Mouse (Mus musculus) left cerebral cortex, postnatal 10 days (tissue): Measurements from ENCODE around the gene Map3k9. TPM values are rescaled to one million over a fixed set of nuclear protein-coding genes. Genes with fewer than 3 reads are reported as not detected.

Experiments used
- DNase-seq, 2 experiments: peaks; one replicate each; pipeline ENCODE4 v3.0.0; 2021 to 2022; ENCODE audit warnings: low spot score in 2 of 2, mixed read lengths in 1 of 2; ENCODE audit errors: extremely low spot score in 1 of 2
- intact Hi-C: fragments of 180-260 bp; cut with DNase I; formaldehyde crosslinking; loops from one replicate; pipeline ENCODE4 v1.15.1; 2025
- total RNA-seq, 2 experiments: library from RNA; stranded (reverse); gene quantifications; 2 replicates each; pipeline ENCODE4 v1.2.3; 2021

Gene Map3k9
- total RNA-seq, 2 experiments from 2014 or later, result 69.4 to 71.9 TPM

DNA sequence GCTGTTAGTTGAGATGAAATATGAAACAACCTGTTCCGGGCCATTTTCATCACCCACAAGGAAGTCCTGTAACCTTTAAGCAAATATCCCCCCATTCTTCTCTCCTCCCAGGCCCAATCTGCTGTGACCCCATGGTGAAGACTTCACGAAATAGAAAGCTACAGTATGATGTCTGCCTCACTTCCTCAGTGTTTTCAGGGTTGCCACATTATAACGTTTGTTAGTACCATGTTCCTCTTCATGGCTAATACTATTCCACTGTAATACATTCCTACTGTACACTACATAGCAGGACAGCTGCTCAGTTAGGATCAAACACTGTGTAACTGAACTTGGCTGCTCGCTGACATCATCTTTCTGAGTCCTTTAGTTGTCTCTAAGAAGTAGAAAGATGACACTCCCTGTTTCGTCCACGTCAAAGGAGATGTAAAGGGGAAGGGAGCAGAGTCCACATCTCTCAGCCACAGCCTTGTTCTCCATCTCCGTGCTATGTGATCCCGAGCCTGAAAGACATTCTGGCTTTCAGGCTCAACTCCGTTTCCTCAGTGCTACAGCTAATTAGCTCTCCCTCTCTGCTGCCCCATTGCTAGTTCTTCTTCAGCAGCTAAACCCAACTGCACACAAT is 34.5 kb downstream of the Map3k9 start:
- intact Hi-C loops, result no loop called here
- DNase-seq, result no peak

- intact Hi-C loops, result loop anchor here (5.0 kb wide), 1 partner anchor 47 kb away; the partner anchor contains the start of gene Map3k9
- no peak for DNase-seq
Measured at GRCm38 (mm10) chr12:81735246-81736070, 45.5 kb downstream of the Map3k9 start.

- intact Hi-C loops, result no loop called here
- DNase-seq, result no peak
Measured at GRCm38 (mm10) chr12:81726246-81726822, 54.6 kb downstream of the Map3k9 start.

DNA sequence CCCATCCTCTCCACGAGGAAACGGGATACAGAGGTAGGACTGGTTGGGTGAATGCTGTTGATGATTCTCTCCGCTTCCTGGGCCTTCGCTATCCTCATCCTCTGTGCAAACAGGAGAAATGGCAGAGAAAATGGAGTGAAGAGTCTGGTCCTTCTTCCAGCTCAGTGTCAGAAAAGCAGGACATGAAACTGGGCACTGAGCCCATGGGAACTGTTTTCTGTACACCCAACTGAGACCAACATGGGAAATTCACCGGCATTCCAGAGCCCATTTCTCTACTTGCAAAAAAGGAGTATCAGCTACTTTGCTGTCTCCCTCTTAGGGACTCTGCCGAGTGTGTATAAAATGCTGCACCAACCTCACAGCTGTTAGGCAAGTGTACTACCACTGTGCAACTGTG is 56.2 kb downstream of the Map3k9 start:
- intact Hi-C loops, result no loop called here
- DNase-seq, result no peak

DNA sequence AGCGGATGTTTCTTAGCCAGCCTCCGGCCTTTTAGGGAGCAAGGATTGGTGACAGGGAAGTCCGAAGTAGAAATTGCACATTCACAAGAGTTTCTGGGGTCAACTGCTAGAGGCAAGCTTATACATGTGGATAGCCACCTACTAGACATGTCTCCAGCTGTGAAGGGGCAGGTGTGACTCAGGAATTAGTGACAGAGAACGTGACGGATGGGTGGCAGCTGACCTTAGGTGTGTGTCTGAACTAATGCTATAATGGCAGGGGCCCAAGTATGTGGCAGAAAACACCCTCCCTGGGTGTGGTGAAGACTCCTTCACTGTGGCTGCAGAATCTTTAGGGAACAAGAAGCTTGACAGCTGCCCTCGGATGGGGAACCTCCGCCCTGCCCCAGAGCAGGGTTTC is 57.6 kb downstream of the Map3k9 start:
- intact Hi-C loops, result no loop called here
- DNase-seq, result no peak

GRCm38 (mm10) chr12:81719715-81720114 is 61.3 kb downstream of the Map3k9 start:
- intact Hi-C loops, result no loop called here
- DNase-seq, result no peak

- intact Hi-C loops, result no loop called here
- DNase-seq, result peak; percentile 37 to 79
Measured at GRCm38 (mm10) chr12:81719161-81719560, 61.8 kb downstream of the Map3k9 start.

- intact Hi-C loops, result no loop called here
- no peak for DNase-seq
Measured at GRCm38 (mm10) chr12:81712618-81713017, 68.4 kb downstream of the Map3k9 start.

- intact Hi-C loops, result loop anchor here (5.0 kb wide), 1 partner anchor 86 kb away; no protein-coding TSS in a partner anchor
- DNase-seq, result no peak
Measured at GRCm38 (mm10) chr12:81702903-81703302, 78.1 kb downstream of the Map3k9 start.

DNA sequence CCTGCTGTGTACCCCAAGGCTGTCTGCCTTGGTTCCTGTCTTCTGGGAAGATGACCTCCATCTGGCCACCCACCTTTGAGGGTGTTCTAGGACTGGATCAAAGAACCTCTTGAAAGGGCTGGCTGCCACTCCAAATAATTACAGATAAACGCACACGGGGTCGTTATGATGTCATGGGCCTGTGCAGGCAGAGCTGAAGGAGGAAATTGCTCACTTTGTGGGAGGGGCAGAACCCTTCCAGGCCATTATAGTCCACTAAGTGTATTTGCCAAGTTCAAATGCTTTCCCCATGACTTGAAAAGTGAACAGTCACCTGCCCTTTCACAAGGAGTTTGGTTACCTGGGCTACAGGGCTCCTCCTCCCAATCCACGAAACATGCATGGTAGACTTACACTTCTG is 83.0 kb downstream of the Map3k9 start:
- intact Hi-C loops, result loop anchor here (10.0 kb wide), 1 partner anchor 713 kb away; no protein-coding TSS in a partner anchor
- no peak for DNase-seq

DNA sequence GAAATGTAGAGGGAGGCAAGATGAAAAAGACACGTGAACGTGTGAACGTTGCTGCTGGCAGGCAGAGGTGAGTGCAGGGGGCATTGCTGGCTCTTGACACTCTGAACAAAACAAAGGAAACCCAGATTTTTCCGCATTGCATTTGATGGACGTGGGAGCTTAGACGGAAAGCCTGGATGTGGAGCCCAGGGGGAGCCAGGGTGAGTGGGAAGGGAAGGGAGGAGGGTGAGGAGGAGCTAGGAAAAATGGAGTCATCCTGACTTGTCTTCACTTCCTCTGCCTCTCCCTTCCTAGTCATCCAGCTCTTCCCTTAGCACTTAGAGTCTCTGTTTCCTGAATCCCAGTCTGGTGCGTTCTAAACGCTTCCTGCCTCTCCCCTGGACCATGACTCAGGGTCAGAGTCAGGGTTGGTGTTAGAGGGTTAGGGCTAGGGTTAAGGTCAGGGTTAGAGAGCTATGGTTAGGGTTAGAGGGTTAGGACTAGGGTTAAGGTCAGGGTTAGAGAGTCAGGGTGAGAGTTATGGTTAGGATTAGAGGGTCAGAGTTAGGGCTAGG is 89.7 kb downstream of the Map3k9 start:
- intact Hi-C loops, result loop anchor here (10.0 kb wide), 1 partner anchor 706 kb away; no protein-coding TSS in a partner anchor
- no peak for DNase-seq

DNA sequence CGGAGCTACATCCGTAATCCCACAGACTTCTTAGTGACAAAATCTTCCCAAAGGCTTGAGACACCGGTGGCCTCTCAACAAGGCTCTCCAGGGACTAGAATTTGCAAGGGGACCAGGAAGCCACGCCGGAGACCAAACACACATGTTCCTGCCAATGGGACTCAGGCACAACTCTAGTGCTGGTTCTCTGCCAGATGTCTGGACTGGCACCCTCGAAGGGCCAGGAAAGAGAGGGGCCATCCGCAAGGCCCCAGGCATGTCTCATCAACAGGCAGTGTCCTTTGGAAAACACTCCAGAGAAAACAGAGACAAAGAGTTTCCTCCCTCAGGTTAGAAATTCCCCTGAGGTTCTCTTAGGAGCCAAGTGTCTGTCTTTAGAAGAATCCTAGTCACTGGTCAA is 90.2 kb downstream of the Map3k9 start:
- DNase-seq, result no peak
- intact Hi-C loops, result loop anchor here (10.0 kb wide), 1 partner anchor 706 kb away; no protein-coding TSS in a partner anchor

DNA sequence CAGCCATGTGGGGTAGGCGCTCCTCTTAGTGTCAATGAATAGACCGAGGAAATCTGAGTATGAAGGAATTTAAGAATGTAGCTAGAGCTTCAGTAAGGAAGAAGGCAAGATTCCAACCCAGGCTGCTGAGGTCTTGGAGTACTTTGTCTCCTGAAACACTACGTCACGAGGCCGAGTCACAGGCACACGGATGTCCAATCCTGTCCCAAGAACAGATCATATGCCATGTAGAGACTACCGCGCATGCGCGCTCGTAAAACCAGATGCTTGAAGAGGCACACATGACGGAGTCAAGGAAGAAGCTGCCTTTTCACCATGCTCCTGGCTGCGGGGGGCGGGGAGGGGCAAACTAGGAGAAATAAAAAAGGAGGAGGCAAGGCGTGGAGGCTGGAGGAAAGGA is 90.9 kb downstream of the Map3k9 start:
- intact Hi-C loops, result loop anchor here (10.0 kb wide), 1 partner anchor 705 kb away; no protein-coding TSS in a partner anchor
- DNase-seq, result no peak

- intact Hi-C loops, result loop anchor here (2.0 to 10.0 kb wide), 3 partner anchors 21 to 705 kb away; no protein-coding TSS in a partner anchor
- no peak for DNase-seq
Measured at GRCm38 (mm10) chr12:81689505-81690056, 91.4 kb downstream of the Map3k9 start.

DNA sequence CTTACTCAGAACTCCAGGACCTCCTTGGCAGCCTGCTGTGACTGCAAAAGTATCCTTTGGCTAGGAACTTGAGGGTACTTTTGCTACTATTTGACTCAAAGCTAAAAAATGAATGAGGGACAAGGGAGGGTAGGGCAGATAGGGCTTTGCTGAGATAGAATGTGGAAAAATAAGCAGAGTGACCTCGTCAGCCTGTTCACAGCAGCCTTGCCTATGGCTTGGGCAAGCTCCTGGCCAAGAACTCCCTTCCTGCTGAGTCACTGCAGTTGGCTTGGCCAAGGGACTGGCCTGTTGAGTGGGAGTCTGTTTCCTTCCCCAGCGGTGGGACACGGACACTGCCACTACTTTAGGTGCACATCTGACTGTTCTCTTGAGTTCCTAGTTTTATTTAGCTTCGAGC is 92.4 kb downstream of the Map3k9 start:
- intact Hi-C loops, result loop anchor here (2.0 to 5.0 kb wide), 2 partner anchors 20 to 71 kb away; no protein-coding TSS in a partner anchor
- no peak for DNase-seq

GRCm38 (mm10) chr12:81687873-81688272 is 93.1 kb downstream of the Map3k9 start:
- intact Hi-C loops, result loop anchor here (2.0 to 5.0 kb wide), 2 partner anchors 19 to 71 kb away; no protein-coding TSS in a partner anchor

DNA sequence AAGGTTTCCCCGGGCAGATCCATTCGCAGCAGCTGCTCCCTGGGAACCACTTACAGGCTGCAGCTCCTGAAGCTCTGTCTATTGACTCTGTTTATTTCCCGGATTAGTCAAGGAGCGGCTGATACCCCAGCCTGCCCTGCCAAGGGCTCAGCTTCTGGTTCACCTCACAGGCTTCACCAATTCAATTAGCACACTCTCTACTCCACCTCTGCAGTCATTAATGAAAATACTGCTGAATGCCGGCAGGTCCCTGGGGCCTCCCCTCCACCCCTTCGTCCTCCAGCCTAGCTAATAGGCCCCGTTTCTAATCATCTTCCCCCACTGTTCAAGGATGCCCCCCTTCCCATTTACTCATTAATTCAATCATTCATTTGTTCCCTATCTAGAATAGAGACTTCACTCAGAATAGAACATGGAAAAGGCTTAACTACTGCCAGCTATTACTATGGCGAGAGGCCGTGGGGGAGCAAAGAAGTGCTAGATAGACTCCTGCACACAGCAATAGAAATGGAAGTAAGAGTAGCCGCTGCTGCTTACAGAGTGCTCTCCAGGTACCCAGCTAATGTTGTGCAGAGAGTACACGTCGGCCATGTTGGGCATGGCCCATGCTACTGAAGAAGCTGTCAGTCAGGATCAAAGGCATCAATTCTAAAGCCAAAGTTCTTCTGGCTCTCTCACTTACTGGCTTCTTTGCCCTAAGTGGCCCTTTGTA is 94.4 kb downstream of the Map3k9 start:
- intact Hi-C loops, result loop anchor here (5.0 kb wide), 1 partner anchor 69 kb away; no protein-coding TSS in a partner anchor
- DNase-seq, result no peak

More at GRCm38 (mm10) chr12:81687873-81688272, 93.1 kb downstream of the Map3k9 start:
- no peak for DNase-seq

- no peak for DNase-seq
- intact Hi-C loops, result loop anchor here (5.0 kb wide), 1 partner anchor 69 kb away; no protein-coding TSS in a partner anchor
Measured at GRCm38 (mm10) chr12:81685981-81686380, 95.0 kb downstream of the Map3k9 start.
